ENCODE assay signal across 8 mouse cellular contexts in genomic region chr15:85505118-85505925, GRCm38 (mm10). TPM values are rescaled to one million over a fixed set of nuclear protein-coding genes. Genes with fewer than 3 reads are reported as not detected.
DNase-seq lines count a peak whose midpoint lies in the region; ATAC-seq and TF ChIP-seq lines count a peak whose summit lies in the region.

No protein-coding gene starts in this region.

- ATAC-seq in kidney, postnatal 0 days (replicated peaks; ENCODE audit: low FRiP score, low read depth), result peak; percentile 61; the same call in 1 of the 2 replicates
- ATAC-seq in lung, embryonic 16.5 days (ENCODE audit: low read depth), result peak; percentile 79

- no peaks in the 10 kb centered on the region for H3K9me3 ChIP-seq in kidney, postnatal 0 days (replicated peaks; ENCODE audit: low read length)
- H3K9me3 ChIP-seq in lung, embryonic 16.5 days (ENCODE audit: control insufficient read depth, low read length), result no peaks in the 10 kb centered on the region

- no peak for DNase-seq in kidney, postnatal 0 days (ENCODE audit: low spot score)
- DNase-seq in kidney, postnatal 25 days, result no peak
- peak; percentile 64 for DNase-seq in adrenal gland, postnatal 25 days
- DNase-seq in gastrocnemius, postnatal 25 days, result peak; percentile 81
- DNase-seq in urinary bladder, postnatal 36 days (ENCODE audit: low spot score in 2 of 2), result peak; percentile 20 to 73
- DNase-seq in thymus, postnatal 4 days, result no peak
- DNase-seq in thymus, postnatal 14 days, result no peak

- no peak overlapping the region for H3K27ac ChIP-seq in kidney, postnatal 0 days
- no peak overlapping the region for H3K27ac ChIP-seq in lung, embryonic 16.5 days (ENCODE audit: low read length)

- H3K9ac ChIP-seq in kidney, postnatal 0 days (ENCODE audit: low read depth, low read length), result no peak overlapping the region
- no peak overlapping the region for H3K9ac ChIP-seq in lung, embryonic 16.5 days (ENCODE audit: low read length)

- no peaks in the 10 kb centered on the region for H3K4me1 ChIP-seq in kidney, postnatal 0 days (replicated peaks; ENCODE audit: insufficient read depth, low read length)
- peaks cover 14% of the 10 kb centered on the region for H3K4me1 ChIP-seq in lung, embryonic 16.5 days (replicated peaks; ENCODE audit: control insufficient read depth, insufficient read depth, low read length)

- H3K4me2 ChIP-seq in kidney, postnatal 0 days (ENCODE audit: low read length), result no peak overlapping the region
- H3K4me2 ChIP-seq in lung, embryonic 16.5 days (ENCODE audit: low read depth, low read length), result peak overlapping the region; percentile 30; the same call in 1 of the 2 replicates

- 38% methylated on average over 14 of the region's 14 CpGs for WGBS in kidney, postnatal 0 days
- 43% methylated on average over 14 of the region's 14 CpGs for WGBS in lung, embryonic 16.5 days

- TF ChIP-seq CTCF in kidney, postnatal 0 days (IDR thresholded peaks at IDR 0.05; ENCODE audit: low read depth), result no peak

- H3K4me3 ChIP-seq in kidney, postnatal 0 days (replicated peaks; ENCODE audit: low read depth, low read length), result no peak overlapping the region
- no peak overlapping the region for H3K4me3 ChIP-seq in lung, embryonic 16.5 days (ENCODE audit: low read length)

- H3K36me3 ChIP-seq in kidney, postnatal 0 days (ENCODE audit: insufficient read depth, low read length), result no peaks in the 10 kb centered on the region
- H3K36me3 ChIP-seq in lung, embryonic 16.5 days (ENCODE audit: control insufficient read depth, insufficient read depth, low read length), result no peaks in the 10 kb centered on the region

- no peaks in the 10 kb centered on the region for H3K27me3 ChIP-seq in kidney, postnatal 0 days (ENCODE audit: insufficient read depth, low read length)
- no peaks in the 10 kb centered on the region for H3K27me3 ChIP-seq in lung, embryonic 16.5 days (ENCODE audit: control insufficient read depth, insufficient read depth, low read depth, low read length)

RNA-seq across cellular contexts. Expression of gene 7530416G11Rik, which starts 2.3 kb away (rescaled TPM):
- not detected in 2 replicates for polyA plus RNA-seq in kidney, postnatal 0 days (2015; fragmentation: Nextera tagmentation; extraction: Ambion mirVana)
- total RNA-seq in adrenal gland, postnatal 25 days (2021), result not detected in 2 replicates
- total RNA-seq in gastrocnemius, postnatal 25 days (2021), result not detected
- not detected in 2 replicates for polyA plus RNA-seq in lung, embryonic 16.5 days (2015; fragmentation: Nextera tagmentation; extraction: Ambion mirVana)

Comparison
In these comparisons a context has a peak if more than half of its experiments do, and no peak if none do; other contexts are left out.
1. DNase-seq: peak in adrenal gland, postnatal 25 days (single experiment), gastrocnemius, postnatal 25 days (single experiment) and urinary bladder, postnatal 36 days (2 of 2); none in kidney, postnatal 0 days (single experiment), kidney, postnatal 25 days (0 of 2), thymus, postnatal 4 days (single experiment) and thymus, postnatal 14 days (single experiment).